Mouse (Mus musculus) embryonic facial prominence, embryonic 12.5 days (tissue): ENCODE measurements around the gene Prss37. TPM values are rescaled to one million over a fixed set of nuclear protein-coding genes. Genes with fewer than 3 reads are reported as not detected.

Experiments used
- polyA plus RNA-seq: library from polyadenylated mRNA; unstranded; fragments of >200 nt; fragmentation: Nextera tagmentation; extraction: Ambion mirVana; gene quantifications from 2 replicates; pipeline ENCODE4 v1.2.1, GENCODE M21; 2016

The Prss37 gene
- polyA plus RNA-seq, 1 experiment from 2014 or later, result not detected

Other genes with a start within 250 kb of the Prss37 start
- 47.6 and 50.0 TPM in 2 replicates for gene Agk, start 194.3 kb downstream of the Prss37 start, polyA plus RNA-seq
- 12.1 and 15.2 TPM in 2 replicates for gene E330009J07Rik, start 83.4 kb downstream of the Prss37 start, polyA plus RNA-seq
- not detected in 2 replicates for gene Wee2, start 80.4 kb downstream of the Prss37 start, polyA plus RNA-seq
- gene Ssbp1, start 48.2 kb downstream of the Prss37 start, polyA plus RNA-seq, result 181 and 188 TPM in 2 replicates
- gene Tas2r137, start 28.3 kb downstream of the Prss37 start, polyA plus RNA-seq, result not detected in 2 replicates
- gene Tas2r108, start 26.0 kb downstream of the Prss37 start, polyA plus RNA-seq, result 0.17 and 0.23 TPM in 2 replicates
- 0.10 TPM in 1 of 2 replicates, not detected in the other for gene Olfr461, start 35.5 kb upstream of the Prss37 start, polyA plus RNA-seq
- not detected in 2 replicates for gene Olfr460, start 50.0 kb upstream of the Prss37 start, polyA plus RNA-seq
- 0.45 and 0.93 TPM in 2 replicates for gene Clec5a, start 66.3 kb upstream of the Prss37 start, polyA plus RNA-seq
- not detected in 2 replicates for gene Tas2r138, start 93.8 kb upstream of the Prss37 start, polyA plus RNA-seq
- gene Mgam, start 109.3 kb upstream of the Prss37 start, polyA plus RNA-seq, result 0.06 TPM in 1 of 2 replicates, not detected in the other